Mouse (Mus musculus): ENCODE measurements around the gene Olfr56.
"Not testable (repeated sequence)": the region's sequence is repeated elsewhere in the genome, so short reads cannot be mapped to it uniquely, and the experiment has no call there.

The Olfr56 gene

DNA sequence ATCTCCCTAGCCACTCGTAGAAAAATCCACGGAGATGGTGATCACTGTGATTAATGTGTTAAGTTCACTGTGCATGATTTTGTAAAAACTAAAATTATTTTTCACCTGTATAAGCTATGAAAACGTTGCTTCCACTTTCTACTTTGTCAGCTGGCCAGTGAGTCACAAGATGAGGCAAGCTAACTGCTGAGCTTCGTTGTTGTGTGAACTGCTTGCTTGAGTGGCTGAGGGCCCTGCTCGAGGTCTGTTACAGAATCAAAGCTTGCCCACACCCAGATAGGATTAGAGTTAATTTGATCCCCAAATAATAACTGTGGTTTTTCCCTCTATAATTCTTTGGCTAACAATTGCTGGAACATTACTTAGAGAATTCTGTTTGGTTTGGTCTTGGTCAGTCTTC is 73.2 kb downstream of the Olfr56 start:
- not testable (repeated sequence) for DNase-seq (ENCODE audit: low spot score in 2 of 2)

DNA sequence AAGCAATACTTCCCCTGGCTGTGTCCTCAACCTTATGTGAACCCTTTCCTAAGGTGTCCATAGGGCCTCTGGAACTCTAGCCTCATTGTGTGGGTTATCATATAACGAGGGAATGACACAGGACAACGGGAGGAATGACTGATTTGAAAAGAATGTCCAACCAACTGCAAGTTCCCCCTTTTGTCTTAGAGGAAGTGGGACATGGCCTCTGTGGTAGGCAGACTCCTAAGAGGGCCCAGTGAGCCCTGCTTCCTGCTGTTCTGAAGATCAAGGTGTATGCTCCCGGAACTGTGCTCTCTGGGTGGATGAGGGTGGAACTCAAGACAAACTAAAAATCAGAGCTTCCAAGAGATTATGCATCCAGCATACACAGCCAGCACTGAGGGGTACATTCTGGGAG is 81.4 kb downstream of the Olfr56 start:
- not testable (repeated sequence) for DNase-seq (ENCODE audit: low spot score in 2 of 2)

DNA sequence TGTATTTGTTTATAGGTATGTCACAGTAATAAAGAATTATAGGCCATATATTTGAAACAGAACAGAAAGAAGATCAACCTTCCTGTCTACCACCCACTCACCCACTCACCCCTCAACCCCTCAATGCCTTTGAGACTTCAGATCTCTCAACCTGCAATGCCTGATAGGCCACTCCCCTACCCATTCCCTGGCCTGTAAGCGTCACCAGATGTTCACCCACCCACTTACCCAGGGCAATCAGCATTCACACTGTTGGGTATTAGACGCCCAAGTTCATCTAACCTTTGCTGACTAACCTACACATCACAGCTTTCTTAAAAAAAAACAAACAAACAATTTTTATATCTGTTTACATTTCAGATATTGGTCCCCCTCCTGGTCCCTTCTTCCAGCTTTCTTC is 83.2 kb downstream of the Olfr56 start:
- not testable (repeated sequence) for DNase-seq (ENCODE audit: low spot score in 2 of 2)

DNA sequence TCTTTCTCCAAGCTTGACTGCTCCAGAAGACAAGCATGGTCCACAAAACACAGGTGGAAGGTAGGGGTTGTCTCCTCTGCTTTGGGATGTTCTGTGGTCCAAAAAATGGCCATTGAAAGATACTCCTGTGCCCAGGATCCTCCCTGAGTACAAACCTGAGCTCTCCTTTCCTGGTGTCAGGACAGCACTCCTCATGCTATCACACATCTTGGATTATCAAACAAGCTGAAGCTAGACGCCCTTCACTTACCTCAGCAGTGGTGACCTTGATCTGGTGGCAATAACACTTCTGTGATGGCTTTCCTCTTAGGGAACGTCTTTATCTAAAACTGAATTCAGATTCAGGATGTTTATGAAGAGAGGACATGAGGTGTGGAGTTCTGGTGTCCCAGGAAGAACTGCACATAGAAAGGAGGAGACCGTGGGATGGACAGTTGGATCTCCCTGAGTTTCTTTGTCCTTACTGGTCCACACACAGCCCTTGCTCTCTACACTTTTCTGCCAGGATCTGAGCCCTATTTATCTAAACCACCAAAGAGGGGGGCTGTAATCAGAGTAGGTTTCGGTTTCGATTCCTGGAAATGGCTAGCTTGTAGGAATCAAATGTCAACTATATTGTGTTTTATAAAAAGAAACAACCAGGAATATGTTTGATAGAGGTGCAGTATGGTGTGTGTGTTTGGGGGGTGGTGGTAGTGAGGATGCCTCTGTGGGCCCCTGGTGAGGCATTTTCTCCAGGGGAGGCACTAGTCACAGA is 85.2 kb downstream of the Olfr56 start, which contains the start of gene Tgtp2:
Tgtp2 (minus strand) TSS at position 494 of the 757 bp plus-strand sequence.
- DNase-seq (ENCODE audit: low spot score in 2 of 2), result not testable (repeated sequence)

DNA sequence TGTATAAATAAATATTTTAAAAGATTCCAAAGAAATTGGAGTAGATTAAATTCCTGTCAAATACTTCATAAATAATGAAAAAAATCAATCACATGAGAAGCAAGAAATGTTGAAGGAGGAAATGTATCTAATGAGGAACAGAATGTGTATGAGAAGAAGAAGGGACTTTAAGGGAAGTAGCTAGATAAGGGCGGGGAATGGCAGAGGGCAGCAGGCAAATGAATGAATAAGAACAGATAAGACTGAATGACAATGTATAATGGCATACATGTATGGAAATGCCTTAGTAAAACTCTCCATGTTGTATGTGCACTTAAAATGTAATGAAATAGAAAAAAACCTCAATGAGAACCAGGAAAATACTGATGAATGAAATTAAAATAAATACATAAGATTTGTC is 89.7 kb downstream of the Olfr56 start:
- no peak for DNase-seq (ENCODE audit: low spot score in 2 of 2)

DNA sequence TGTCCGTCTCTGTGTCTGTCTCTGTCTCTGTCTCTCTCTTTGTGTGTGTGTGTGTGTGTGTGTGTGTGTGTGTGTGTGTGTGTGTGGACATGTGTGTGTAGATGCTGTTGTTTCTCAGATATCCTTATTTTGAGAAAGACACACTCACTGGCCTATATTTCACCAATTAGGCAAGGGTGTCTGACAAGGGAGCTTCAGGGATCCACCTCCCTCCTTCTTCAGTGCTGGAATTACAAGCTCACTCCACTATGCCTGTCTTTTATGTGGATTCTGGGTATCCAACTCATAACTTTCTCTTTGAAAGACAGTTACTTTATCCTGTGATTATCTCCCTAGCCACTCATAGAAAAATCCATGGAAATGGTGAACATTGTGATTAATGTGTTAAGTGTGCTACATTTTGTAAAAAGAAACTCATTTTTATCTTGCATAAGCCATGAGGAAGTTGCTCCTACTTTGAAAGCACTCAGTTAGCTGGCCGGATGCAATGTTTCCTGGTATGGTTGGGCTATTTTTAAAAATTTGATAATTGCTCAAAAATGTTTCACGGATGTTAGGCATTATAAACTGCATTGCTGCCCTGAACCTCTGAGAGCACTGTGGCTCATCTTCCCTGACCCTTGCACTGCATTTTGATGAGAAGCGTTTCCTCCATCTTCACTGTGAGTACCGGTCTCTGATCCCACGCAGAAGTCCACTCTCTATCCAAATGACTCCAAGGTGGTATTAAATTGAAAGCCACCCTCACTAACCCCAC is 97.5 kb downstream of the Olfr56 start, which contains the start of gene Ifi47:
Ifi47 (plus strand) TSS at position 587 of the 757 bp plus-strand sequence.
- peak in 1 of 2 experiments; percentile 52 for DNase-seq (ENCODE audit: low spot score in 2 of 2)

DNA sequence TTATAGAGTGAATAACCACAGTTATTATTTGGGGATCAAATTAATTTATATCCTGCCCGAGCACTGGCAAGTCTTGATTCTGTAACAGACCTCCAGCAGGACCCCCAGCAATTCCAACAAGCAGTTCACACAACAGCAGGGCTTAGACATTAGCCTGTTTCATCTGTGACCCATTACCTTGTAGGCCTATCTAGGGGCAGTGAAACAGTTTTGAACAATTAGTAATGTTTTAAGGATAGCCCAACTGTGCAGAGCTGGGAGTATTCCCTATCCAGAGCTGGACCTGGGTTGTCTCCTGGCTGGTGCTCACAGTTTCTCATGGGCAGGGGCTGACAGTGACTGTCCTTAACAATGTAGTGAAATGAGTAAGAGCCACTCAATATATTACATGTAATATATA is 98.3 kb downstream of the Olfr56 start:
- peak in 1 of 2 experiments; percentile 37 for DNase-seq (ENCODE audit: low spot score in 2 of 2)

DNA sequence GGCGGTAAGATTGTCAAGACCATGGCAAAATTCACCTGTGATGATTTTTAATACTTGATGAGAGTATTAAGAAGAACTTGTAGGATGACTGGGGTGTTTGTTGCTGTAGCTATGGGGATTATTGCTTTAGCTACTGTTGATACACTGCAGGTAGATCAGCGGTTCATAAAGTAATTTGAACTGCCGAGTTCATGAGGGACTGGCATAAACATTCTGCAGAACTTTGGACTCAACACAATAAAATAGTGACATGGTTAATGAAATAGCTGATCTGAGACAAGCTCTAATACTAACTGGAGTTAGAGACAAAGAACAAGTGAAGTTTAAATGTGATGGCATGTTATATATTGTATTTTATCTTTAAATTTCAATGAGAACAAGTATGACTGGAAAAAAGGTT is 100.0 kb downstream of the Olfr56 start:
- DNase-seq (ENCODE audit: low spot score in 2 of 2), result no peak

DNA sequence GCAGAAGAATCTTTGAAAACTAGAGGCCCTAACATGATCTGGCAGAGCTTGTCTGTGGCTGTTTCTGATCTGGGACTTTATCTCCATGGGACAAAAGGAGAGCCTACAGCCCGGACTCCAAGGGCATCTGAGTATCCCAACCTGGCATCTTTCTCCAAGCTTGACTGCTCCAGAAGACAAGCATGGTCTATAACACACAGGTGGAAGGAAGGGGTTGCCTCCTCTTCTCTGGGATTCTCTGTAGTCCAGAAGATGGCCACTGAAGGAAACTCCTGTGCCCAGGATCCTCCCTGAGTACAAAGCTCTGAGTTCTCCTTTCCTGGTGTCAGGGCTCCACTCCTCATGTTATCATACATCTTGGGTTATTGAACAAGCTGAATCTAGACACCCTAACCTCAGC is 101.9 kb downstream of the Olfr56 start:
- DNase-seq (ENCODE audit: low spot score in 2 of 2), result peak in 1 of 2 experiments; percentile 46

DNA sequence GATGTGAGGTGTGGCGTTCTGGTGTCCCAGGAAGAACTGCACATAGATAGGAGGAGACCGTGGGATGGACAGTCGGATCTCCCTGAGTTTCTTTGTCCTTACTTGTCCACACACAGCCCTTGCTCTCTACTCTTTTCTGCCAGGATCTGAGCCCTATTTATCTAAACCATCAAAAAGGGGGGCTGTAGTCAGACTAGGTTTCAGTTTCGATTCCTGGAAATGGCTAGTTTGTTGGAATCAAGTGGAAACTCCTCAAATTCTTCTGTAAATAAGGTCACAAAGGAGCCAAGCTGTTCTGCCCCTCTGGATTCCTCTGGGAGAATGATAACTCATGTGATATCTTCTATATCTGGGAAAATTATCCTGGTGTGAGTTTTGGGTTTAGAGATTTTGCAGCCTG is 102.7 kb downstream of the Olfr56 start:
- DNase-seq (ENCODE audit: low spot score in 2 of 2), result peak in 1 of 2 experiments; percentile 52

DNA sequence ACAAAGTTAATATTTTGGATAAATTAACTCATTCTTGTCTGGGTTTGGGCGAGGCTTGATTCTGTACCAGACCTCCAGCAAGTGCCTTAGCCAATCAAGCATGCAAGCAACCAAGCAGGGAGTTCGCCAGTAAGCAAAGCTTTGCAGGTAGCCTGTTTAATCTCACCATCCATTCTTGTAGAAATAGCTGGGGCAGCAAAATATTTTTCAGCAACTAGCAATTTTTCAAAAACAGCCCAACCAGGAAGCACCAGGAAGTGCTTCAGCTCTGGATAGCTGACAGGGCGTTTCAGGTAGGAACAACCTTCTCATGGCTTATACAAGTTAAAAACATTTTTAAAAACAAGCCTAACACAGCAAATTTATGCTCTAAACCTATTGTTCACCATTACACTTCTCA is 103.2 kb downstream of the Olfr56 start:
- peak in 1 of 2 experiments; percentile 47 for DNase-seq (ENCODE audit: low spot score in 2 of 2)

DNA sequence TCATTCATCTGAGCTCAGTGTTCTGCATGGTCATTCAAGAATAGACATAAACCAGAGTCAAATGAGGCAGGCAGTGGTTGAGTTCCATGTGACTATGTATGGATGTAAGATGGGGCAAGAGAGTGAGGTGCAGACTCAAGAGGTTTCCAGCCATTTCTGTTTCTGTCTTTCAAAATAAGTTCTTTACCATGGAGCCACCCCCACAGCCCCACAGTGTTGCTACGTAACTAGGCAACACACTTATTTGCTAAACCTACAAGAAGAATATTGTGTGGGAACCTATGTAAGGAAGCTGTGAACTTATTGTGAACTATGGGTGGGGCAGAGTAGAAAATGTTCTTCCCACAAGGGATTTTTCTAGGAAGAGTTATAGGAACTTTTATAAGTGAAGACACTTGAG is 104.5 kb downstream of the Olfr56 start:
- no peak for DNase-seq (ENCODE audit: low spot score in 2 of 2)

DNA sequence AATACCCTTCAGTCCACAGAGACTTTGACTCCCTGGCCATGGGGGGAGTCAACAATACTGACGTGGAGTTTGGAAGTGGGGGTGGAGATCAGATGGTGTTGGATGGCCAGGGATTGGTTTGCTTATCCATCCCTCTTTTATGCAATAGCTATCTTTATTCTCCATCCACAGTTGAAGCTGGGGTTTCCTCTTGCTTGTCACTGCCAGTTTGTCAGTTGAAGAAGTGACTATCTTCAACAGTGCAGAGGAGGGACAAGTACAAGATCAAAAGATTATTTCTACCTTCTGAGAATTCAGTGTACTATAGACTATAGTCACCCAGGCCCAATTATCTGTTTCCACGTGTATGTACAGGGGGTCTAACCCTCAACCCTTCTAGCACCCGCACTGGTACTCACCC is 105.1 kb downstream of the Olfr56 start:
- DNase-seq (ENCODE audit: low spot score in 2 of 2), result no peak

DNA sequence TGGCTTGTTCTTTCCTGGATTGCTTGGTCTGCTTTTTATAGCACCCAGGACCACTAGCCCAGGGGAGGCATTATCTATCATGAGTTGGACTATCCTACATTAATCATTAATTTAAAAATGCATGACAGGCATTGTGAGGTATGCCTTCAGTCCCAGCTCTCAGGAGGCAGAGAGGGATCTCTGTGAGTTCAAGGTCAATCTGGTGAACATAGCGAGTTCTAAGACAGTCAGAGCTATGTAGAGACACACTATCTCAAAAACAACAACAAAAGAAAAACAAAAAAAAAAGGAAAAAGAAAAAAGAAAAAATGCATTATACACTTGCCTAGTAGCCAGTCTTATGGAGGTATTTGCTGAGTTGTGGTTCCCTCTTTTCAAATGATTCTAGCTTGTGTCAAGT is 105.7 kb downstream of the Olfr56 start:
- DNase-seq (ENCODE audit: low spot score in 2 of 2), result peak in 1 of 2 experiments; percentile 42

DNA sequence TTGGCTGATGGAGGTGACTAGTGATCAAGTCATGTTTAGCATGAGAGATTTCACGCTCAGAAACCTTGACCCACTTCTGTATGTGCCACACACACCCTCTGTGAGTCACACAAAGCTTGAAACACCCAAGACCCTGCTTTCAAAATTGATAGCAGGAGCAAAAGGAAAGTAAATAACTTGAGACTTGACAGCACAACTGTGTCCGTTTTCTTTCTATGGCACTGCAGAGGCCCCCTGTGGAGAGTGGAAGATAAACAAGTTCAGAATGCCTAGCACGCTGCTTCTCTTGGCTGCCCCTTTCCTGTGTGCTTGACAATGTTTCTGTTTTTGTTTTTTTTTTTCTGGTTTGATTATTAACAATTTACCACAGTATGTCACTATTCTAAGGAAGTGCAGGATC is 106.2 kb downstream of the Olfr56 start:
- peak in 1 of 2 experiments; percentile 63 for DNase-seq (ENCODE audit: low spot score in 2 of 2)

DNA sequence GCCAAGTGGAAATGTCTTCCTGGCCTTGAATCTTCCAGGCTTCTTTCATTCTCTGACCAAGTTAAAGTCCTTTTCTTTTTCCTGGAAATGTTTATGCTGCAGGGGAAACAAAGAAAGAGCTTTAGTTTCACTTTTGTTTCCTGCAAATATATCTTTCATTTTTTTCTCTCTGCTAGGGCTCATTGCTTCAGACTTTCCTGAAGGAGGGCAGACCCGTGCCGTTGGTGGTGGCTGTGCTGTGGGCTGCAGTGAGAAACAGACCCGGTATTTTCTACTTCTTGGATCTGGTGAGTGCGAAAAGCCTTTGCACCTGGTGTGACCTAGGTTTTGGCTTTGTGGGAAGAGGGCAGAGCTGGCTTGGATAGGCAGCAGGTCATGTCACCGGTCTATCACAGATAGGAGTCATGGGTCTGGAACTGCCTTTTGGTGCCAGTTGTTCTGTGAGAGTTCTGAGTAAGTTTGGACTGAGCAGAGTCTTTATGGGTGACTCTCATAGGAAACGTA is 108.2 kb downstream of the Olfr56 start:
- DNase-seq (ENCODE audit: low spot score in 2 of 2), result no peak

DNA sequence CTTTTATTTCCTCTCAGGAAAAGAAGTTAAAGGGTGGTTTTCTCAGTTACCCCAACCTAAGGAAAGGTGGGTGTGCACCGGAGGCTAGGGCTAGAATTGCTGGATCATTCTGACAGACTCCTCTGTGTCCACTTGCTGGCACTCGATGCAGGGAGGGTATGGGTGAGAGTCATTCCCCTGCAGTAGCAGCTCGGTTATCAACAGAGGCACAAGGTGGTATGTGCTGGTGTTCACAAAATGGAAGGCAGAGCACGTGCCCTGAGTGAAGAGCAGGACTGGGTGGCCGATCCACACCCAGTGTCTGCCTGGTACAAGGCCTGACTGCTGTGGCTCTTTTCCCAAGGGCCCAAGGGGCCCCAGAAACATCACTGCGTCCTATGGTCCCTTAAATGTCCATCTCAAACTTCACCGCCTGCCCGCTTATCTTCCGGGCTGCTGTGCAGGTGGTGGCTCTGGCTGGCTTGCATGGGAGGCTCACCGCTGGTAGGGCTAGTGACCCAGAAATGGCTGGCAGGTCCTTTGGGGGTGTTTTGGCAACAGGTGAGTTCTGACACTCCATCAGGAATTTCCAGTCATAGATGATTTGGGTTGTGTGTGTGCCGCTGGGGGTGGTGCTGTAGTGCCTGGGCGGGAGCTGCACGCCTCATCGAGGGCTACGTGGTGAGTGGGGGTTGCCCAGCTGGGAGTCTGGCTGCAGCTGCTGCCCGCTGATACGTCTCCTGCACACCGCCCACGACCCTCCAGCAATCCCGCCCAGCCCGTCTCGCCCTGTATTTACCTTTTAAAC is 109.3 kb downstream of the Olfr56 start:
- peak; percentile 68 to 80 for DNase-seq (ENCODE audit: low spot score in 2 of 2)

DNA sequence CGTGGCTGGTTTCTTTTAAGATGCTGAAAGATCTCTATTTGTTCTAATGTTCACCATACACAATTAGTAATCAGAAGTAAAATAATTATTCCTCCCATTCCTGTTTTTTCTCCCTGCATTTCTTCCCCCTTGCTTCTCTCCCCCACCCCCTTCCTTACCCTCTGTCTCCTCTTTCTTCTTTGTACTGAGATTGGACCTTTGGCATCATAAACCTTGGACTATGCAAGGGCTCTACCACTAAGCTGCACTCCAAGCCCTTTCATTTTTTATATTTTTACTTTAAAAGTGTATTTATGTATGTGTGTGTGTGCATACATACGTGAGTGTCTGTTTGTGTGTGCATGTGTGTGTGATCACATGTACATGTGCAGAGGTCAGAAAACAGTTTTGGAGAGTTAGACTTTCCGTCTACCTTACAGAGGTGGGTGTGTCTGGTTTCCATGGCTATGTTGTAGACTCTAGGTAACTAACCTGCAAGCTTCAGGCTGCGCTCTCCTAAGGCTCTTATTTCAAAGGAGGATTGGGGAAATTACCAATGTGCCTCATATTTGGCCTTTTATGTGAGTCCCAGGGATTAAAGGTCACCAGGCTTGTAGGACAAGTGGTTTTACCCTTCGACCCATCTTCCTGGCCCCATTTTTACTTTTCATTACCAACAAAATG is 110.4 kb downstream of the Olfr56 start:
- DNase-seq (ENCODE audit: low spot score in 2 of 2), result peak in 1 of 2 experiments; percentile 34

DNA sequence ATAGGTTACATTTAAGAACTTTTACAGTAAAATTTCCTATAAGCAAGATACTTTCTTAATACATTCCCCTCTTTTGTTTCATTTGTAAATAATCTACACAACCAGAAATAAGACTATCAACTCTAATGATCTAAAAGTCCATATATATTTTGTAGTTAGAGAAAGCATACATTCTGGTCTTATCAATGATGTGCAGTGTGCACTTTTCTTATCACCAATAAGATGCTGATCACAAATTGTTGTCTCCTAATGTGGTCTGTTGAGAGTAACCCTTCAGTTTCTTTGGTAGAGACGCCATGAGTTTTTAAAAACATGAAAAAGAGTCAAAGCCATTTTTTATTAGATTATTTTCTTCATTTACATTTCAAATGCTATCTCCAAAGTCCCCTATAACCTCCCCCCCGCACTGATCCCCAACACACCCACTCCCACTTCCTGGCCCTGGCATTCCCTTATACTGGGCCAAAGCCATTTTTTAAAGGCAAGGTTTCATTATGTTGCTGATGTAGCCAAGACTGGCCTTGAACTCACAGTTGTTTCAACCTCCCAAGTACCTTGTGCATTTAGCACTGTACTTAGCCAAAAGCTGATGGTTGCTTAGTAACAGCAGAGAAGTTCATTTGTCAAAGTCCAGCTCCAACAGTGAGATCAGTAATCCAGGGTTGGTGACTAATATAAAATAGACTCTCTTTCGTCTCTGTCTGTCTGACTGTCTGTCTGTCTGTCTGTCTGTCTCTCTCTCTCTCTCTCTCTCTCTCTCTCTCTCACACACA is 111.2 kb downstream of the Olfr56 start:
- peak in 1 of 2 experiments; percentile 50 for DNase-seq (ENCODE audit: low spot score in 2 of 2)

DNA sequence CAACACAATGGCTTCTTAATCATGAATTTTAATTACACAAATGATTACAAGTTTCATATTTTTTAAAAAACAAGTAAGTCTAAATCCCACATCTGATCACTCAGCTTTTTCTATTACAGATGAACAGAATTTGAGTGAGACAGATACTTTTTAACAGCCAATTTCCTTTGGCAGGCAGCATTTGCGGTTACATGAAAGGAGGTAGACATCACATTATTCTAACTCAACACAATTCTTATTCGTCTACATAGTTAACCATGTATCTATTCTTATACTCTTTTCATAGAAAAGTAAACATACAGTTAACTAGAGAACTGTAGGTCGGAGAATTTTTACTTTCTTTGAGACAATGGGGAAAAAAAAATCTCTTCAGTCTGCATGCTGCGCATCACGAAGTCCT is 111.9 kb downstream of the Olfr56 start:
- no peak for DNase-seq (ENCODE audit: low spot score in 2 of 2)

DNA sequence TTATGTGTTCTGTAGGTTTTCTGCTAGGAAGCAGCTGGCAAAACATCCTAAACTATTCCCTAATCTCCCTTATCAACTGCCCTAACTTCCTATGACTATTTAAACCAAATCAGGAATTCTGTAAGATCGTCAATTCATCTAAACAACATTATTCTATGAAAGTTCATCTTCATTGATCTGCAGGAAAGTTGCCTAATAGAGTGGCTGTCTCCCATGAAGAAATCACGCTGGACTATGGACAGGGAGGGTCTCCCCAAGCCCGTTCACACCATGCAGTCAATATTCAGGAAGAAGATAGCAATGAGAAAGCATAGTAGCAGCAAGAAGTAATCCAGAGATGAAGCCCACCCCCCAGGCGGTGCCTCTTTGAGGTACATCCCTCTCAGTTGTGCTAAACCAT is 112.5 kb downstream of the Olfr56 start:
- DNase-seq (ENCODE audit: low spot score in 2 of 2), result no peak
